Comparison of ENCODE assay signal across 19 mouse cellular contexts in genomic region chr13:52378236-52378635, GRCm38 (mm10).
DNase-seq lines count a peak whose midpoint lies in the region; ATAC-seq and TF ChIP-seq lines count a peak whose summit lies in the region.
"Had no signal": no experiment of that assay in that cellular context is flagged by ENCODE, and none has a peak within 500 bp of the region (broad histone marks: within the 10 kb centered on the region; RNA-seq: fewer than 3 reads in every experiment).

No protein-coding gene starts in this region.

- intact Hi-C loops in gastrocnemius, postnatal 14 days (cut with DNase I; ENCODE audit: low total_unique reads) = no loop called here

- no peak for TF ChIP-seq EP300 in liver, postnatal 0 days (IDR thresholded peaks at IDR 0.05; ENCODE audit: low read depth)
- no peak for TF ChIP-seq EP300 in stomach, postnatal 0 days (optimal IDR thresholded peaks at IDR 0.05)

- peak; percentile 2 for DNase-seq in liver, postnatal 0 days
- DNase-seq in liver = no peak
- peak; percentile 54 for DNase-seq in cerebellum, adult 8-10 months
- peak; percentile 50 to 57 for DNase-seq in cerebellum, postnatal 36 days
- peak; percentile 6 for DNase-seq in stomach, postnatal 0 days (ENCODE audit: low spot score)
- DNase-seq in gastrocnemius, postnatal 14 days = no peak
- DNase-seq in thymus, postnatal 0 days (ENCODE audit: low spot score) = no peak
- DNase-seq: gastrocnemius, postnatal 25 days; heart, postnatal 10 days; kidney, adult 9 months; lung, adult 2 months; right cerebral cortex, postnatal 25 days; thymus, postnatal 25 days had no signal

- no peak overlapping the region for H3K27ac ChIP-seq in liver, postnatal 0 days (ENCODE audit: low read depth)
- no peak overlapping the region for H3K27ac ChIP-seq in stomach, postnatal 0 days (replicated peaks)
- H3K27ac ChIP-seq: embryonic facial prominence, embryonic 10.5 days; hindbrain, embryonic 12.5 days; macrophage; midbrain, embryonic 13.5 days had no signal

- ATAC-seq in liver, postnatal 0 days = no peak
- no peak for ATAC-seq in stomach, postnatal 0 days (ENCODE audit: low FRiP score, low TSS enrichment)
- ATAC-seq: inflammation-experienced regulatory T-cells, adult 6 months; midbrain, embryonic 13.5 days had no signal

- H3K36me3 ChIP-seq in liver, postnatal 0 days (replicated peaks; ENCODE audit: insufficient read depth, low read length) = no peaks in the 10 kb centered on the region
- no peaks in the 10 kb centered on the region for H3K36me3 ChIP-seq in stomach, postnatal 0 days (ENCODE audit: control insufficient read depth, insufficient read depth, low read length)
- H3K36me3 ChIP-seq: embryonic facial prominence, embryonic 10.5 days; hindbrain, embryonic 12.5 days; midbrain, embryonic 13.5 days had no signal

- 34% methylated on average over 1 of the region's 1 CpGs for WGBS in liver, postnatal 0 days (ENCODE audit: insufficient replicate concordance)
- 43% methylated on average over 1 of the region's 1 CpGs for WGBS in stomach, postnatal 0 days

- TF ChIP-seq CTCF in liver, postnatal 0 days (IDR thresholded peaks at IDR 0.05; ENCODE audit: low read depth) = no peak
- no peak for TF ChIP-seq CTCF in stomach, postnatal 0 days (IDR thresholded peaks at IDR 0.05; ENCODE audit: low read depth)

- H3K9ac ChIP-seq in liver, postnatal 0 days (replicated peaks) = no peak overlapping the region
- H3K9ac ChIP-seq in stomach, postnatal 0 days (ENCODE audit: low read length) = no peak overlapping the region
- H3K9ac ChIP-seq: hindbrain, embryonic 12.5 days; midbrain, embryonic 13.5 days had no signal

- no peaks in the 10 kb centered on the region for H3K4me1 ChIP-seq in liver, postnatal 0 days (ENCODE audit: insufficient read depth)
- no peaks in the 10 kb centered on the region for H3K4me1 ChIP-seq in stomach, postnatal 0 days (replicated peaks; ENCODE audit: control insufficient read depth, insufficient read depth)
- H3K4me1 ChIP-seq: embryonic facial prominence, embryonic 10.5 days; hindbrain, embryonic 12.5 days; midbrain, embryonic 13.5 days had no signal

- H3K9me3 ChIP-seq in liver, postnatal 0 days (ENCODE audit: low read length) = peaks cover 9% of the 10 kb centered on the region; the same call in 1 of the 2 replicates
- H3K9me3 ChIP-seq in stomach, postnatal 0 days (ENCODE audit: control insufficient read depth, low read length) = no peaks in the 10 kb centered on the region

- H3K4me2 ChIP-seq in liver, postnatal 0 days (ENCODE audit: low read depth, low read length) = no peak overlapping the region
- H3K4me2 ChIP-seq in stomach, postnatal 0 days (replicated peaks; ENCODE audit: low read depth) = no peak overlapping the region
- H3K4me2 ChIP-seq: hindbrain, embryonic 12.5 days; midbrain, embryonic 13.5 days had no signal

- H3K4me3 ChIP-seq in liver, postnatal 0 days (ENCODE audit: low read depth, low read length) = no peak overlapping the region
- H3K4me3 ChIP-seq in stomach, postnatal 0 days (ENCODE audit: low read depth, low read length) = no peak overlapping the region
- H3K4me3 ChIP-seq: embryonic facial prominence, embryonic 10.5 days; erythroblast, embryonic 14.5 days; hindbrain, embryonic 12.5 days; midbrain, embryonic 13.5 days had no signal

- H3K27me3 ChIP-seq in liver, postnatal 0 days (ENCODE audit: insufficient read depth, low read length) = no peaks in the 10 kb centered on the region
- no peaks in the 10 kb centered on the region for H3K27me3 ChIP-seq in stomach, postnatal 0 days (ENCODE audit: control insufficient read depth, insufficient read depth, low read length)
- H3K27me3 ChIP-seq: hindbrain, embryonic 12.5 days; midbrain, embryonic 13.5 days had no signal

Comparison
In these comparisons a context has a peak if more than half of its experiments do, and no peak if none do; other contexts are left out.
1. DNase-seq: peak in liver, postnatal 0 days (single experiment), cerebellum, adult 8-10 months (single experiment), cerebellum, postnatal 36 days (2 of 2) and stomach, postnatal 0 days (single experiment); none in liver (single experiment), gastrocnemius, postnatal 14 days (single experiment) and thymus, postnatal 0 days (single experiment).